Mouse (Mus musculus): ENCODE measurements around the gene Gm4756.
A peak's percentile ranks its signal among the peaks of the same experiment; 100 is the strongest.
"Not testable (repeated sequence)": the region's sequence is repeated elsewhere in the genome, so short reads cannot be mapped to it uniquely, and the experiment has no call there.

The Gm4756 gene

GRCm38 (mm10) chr12:72654698-72655097, 5.2 kb upstream of the Gm4756 start:
- DNase-seq (ENCODE audit: extremely low spot score, low spot score): peak; percentile 64

GRCm38 (mm10) chr12:72648921-72649320, 540 bp downstream of the Gm4756 start:
- no peak for DNase-seq (ENCODE audit: extremely low spot score, low spot score)

GRCm38 (mm10) chr12:72638025-72638424, 11.4 kb downstream of the Gm4756 start:
- DNase-seq (ENCODE audit: extremely low spot score, low spot score): no peak

DNA sequence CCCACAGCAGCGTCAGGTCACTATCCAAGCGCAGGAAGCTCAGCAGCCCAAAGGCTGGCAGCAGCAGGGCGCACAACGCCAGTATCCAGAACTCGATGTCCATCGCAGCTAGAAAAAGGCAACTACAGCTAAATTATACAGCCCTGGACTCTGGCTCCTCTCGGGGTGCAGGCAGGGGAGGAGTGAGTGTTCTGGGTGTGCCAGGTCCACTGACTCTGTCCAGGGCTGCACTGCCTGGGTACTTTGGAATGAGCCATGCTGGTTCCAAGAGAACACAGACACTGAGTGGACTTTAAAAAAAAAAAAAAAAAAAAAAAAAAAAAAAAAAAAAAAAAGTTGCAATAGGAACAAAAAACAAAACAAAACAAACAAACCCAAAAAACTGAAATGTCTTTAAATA, 20.7 kb downstream of the Gm4756 start:
- DNase-seq (ENCODE audit: extremely low spot score, low spot score): no peak

DNA sequence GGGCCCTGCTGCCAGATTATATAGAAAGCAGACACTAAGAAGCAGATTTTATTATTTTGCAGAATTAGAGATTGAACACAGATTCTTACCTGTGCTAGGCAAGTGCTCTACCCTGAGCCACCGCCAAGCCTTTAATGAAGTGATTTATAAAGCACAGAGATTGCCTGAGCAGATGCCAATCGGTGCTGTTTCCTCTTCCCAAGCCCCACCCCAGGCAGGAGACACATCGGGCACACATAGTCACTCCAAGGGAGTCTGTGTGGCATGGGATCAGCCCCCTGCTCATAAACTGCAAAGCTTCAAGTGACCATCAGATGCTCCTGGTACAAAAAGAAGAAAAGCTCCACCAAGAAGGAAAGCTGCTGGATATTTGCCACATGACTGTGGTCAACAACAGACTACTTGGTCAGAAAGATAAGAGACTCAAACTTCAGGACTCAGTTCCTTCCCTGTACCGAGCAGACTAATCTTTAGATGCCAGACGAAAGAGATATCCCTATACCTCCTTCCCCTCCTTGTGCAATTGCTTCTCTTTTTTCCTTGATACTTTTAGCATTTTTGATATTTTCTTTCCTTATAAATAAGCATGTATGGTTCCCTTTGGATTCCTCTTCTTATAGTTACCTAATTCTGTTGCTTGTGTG, 26.5 kb downstream of the Gm4756 start:
- DNase-seq (ENCODE audit: extremely low spot score, low spot score): no peak

GRCm38 (mm10) chr12:72621441-72621840, 28.0 kb downstream of the Gm4756 start:
- DNase-seq (ENCODE audit: extremely low spot score, low spot score): no peak

- no peak for DNase-seq (ENCODE audit: extremely low spot score, low spot score)
Observed at GRCm38 (mm10) chr12:72620856-72621255, 28.6 kb downstream of the Gm4756 start.

- DNase-seq (ENCODE audit: extremely low spot score, low spot score): no peak
Observed at GRCm38 (mm10) chr12:72612053-72612452, 37.4 kb downstream of the Gm4756 start.

DNA sequence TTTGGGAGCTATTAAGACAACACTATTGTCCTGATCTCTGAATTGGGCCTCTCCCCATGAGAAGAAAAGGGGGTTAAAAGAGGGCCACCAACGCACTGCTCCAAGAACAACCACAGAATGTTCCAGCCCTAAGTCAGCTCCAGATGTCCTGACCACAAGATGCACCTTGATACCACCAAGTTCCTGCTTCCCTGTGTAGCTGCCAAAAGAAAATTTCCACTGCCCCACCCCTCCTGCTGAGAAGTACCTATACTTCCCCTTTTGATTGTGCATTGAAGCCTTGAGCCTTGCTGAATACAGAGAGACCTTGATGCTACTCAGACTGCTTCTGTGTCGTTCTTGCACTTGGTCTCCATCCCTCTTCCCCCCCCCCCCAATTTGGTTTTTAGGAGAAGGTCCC, 50.7 kb downstream of the Gm4756 start:
- not testable (repeated sequence) for DNase-seq (ENCODE audit: extremely low spot score, low spot score)

GRCm38 (mm10) chr12:72594001-72594400, 55.5 kb downstream of the Gm4756 start:
- DNase-seq (ENCODE audit: extremely low spot score, low spot score): no peak

GRCm38 (mm10) chr12:72592991-72593390, 56.5 kb downstream of the Gm4756 start:
- no peak for DNase-seq (ENCODE audit: extremely low spot score, low spot score)

- DNase-seq (ENCODE audit: extremely low spot score, low spot score): no peak
Observed at GRCm38 (mm10) chr12:72585339-72585738, 64.1 kb downstream of the Gm4756 start.

- DNase-seq (ENCODE audit: extremely low spot score, low spot score): no peak
Observed at GRCm38 (mm10) chr12:72583099-72583498, 66.4 kb downstream of the Gm4756 start.

DNA sequence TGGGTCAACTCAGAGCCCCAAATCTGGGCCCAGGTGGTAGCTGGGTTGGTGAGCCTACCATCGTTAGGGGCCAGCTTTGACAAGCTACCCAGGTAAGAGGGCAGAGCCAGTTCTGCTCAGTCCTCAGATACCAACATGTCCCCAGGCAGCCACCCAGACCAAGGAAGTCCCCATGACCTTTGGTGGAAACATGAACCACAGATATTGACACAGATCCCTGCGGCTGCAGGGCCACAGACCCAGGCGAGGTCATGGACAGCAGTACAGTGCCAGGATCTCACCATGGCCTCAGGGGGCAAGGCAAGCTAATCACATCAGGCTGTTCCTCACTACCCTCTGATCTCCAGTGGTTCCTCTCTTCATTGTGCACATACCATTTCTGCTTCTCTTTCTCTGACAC, 67.4 kb downstream of the Gm4756 start:
- no peak for DNase-seq (ENCODE audit: extremely low spot score, low spot score)

DNA sequence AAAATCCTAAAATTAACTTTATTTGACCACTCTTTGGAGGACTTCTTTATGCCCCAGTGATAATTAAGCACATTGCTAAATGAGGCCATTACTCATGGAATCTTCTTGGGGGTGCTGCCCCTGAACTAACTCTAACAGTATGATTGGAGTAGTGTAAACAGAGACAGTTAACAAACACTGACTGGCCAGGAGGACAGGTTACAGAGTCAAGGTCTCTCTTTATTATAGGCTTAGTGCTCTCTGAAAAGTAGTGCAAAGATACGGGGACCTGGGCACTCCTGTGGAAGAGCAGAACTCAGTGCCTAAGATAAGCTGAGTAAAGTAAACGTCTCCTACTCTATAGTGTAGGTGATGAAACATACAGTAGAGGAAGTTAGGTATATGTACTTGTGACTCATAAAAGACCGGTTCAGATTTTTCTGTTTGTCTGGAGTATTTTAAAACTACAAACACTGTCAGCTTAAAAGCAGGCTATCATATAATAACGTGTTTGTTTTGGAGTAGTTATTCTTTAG, 85.1 kb downstream of the Gm4756 start:
- no peak for DNase-seq (ENCODE audit: extremely low spot score, low spot score)

DNA sequence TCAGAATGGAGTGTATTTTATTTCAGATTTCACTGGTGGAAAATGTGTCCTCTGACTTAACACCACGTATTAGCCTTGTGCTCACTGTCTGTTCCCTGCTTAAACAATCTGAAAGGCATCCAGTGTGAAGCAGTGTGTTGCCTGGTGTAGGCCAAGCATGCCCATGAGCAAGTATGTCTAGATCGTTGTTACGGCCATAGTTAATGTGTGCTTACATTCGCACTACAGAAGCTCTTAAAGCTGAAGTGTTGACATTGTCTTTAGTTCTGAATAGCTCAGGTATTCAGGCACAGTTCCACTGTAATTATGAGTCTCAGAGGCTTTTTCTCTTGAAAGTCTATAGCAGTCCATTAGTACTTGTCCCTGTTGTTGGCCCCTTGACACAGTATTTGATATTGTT, 95.1 kb downstream of the Gm4756 start:
- DNase-seq (ENCODE audit: extremely low spot score, low spot score): no peak

GRCm38 (mm10) chr12:72538571-72538970, 110.9 kb downstream of the Gm4756 start:
- DNase-seq (ENCODE audit: extremely low spot score, low spot score): no peak

GRCm38 (mm10) chr12:72536021-72536597, 113.4 kb downstream of the Gm4756 start, which contains the start of gene Pcnx4:
Gene Pcnx4 (plus strand): TSS chr12:72536383.
- DNase-seq (ENCODE audit: extremely low spot score, low spot score): peak; percentile 99

DNA sequence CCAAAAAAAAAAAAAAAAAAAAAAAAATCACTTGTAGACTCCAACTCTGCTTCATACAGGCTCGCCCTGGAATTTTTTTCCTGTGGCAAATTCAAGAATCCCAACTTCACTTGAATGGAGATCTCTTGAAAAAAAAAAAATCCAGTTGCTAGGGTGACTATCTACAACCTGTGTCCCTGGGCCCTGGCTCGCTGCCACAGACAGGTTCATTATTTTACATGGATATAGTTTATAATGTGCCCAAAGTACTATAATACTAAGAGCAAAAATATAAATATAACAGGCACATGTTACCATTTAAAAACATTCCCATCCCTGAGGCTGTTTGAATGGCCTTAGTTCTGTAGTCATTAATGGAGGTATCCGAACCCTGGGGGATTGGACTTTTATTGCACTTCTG, 113.9 kb downstream of the Gm4756 start:
- no peak for DNase-seq (ENCODE audit: extremely low spot score, low spot score)

DNA sequence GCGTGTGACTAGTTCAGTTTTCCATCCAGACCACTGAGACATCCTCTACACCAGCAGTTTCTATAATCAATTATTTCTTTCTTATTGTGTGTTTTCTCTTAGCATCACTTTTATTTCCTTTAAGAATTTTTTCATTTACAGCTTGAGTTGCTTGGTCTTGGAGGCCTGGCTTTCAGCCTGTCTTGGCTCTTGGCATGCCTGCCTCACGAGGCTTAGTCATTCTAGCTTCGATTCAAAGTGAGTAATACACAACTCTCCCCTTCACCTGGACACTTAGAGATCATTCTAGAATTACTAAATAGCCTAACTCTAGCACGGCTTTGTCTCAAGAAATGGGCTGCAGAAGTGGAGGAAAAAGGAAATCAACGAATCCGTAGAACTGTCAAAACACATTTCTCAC, 115.5 kb downstream of the Gm4756 start:
- no peak for DNase-seq (ENCODE audit: extremely low spot score, low spot score)

GRCm38 (mm10) chr12:72532303-72532702, 117.2 kb downstream of the Gm4756 start:
- DNase-seq (ENCODE audit: extremely low spot score, low spot score): no peak
